In genomic region chr10:26374436-26375311, GRCm38 (mm10) we compare ENCODE assay signal across 8 mouse cellular contexts. TPM values are rescaled to one million over a fixed set of nuclear protein-coding genes. Genes with fewer than 3 reads are reported as not detected.
DNase-seq lines count a peak whose midpoint lies in the region; ATAC-seq and TF ChIP-seq lines count a peak whose summit lies in the region.

No protein-coding gene starts in this region.

- H3K27ac ChIP-seq in MEL (ENCODE audit: control insufficient read depth, low read depth, low read length) = peak overlapping the region; percentile 25
- H3K27ac ChIP-seq in hindbrain, embryonic 12.5 days = peak overlapping the region; percentile 97

- TF ChIP-seq RAD21 in MEL (IDR thresholded peaks at IDR 0.05; ENCODE audit: low read depth, low read length) = no peak

- DNase-seq in MEL (ENCODE audit: low read depth, low spot score) = peak; percentile 43
- peak; percentile 31 to 61 for DNase-seq in cerebellum, adult 18-20 months
- peak; percentile 38 to 55 for DNase-seq in frontal cortex, postnatal 10 days (ENCODE audit: low spot score in 2 of 2)
- DNase-seq in layer of hippocampus, postnatal 36 days = peak; percentile 45 to 55
- DNase-seq in lung, postnatal 36 days = peak; percentile 60
- peak; percentile 61 for DNase-seq in right cerebral cortex, adult 18-20 months
- peak; percentile 51 for DNase-seq in urinary bladder, adult 2 months (ENCODE audit: low spot score)

- no peaks in the 10 kb centered on the region for H3K4me1 ChIP-seq in MEL (ENCODE audit: control insufficient read depth in 1 of 2, insufficient read depth in 2 of 2, low read length in 2 of 2)
- peaks cover 23% of the 10 kb centered on the region for H3K4me1 ChIP-seq in hindbrain, embryonic 12.5 days

- peak; percentile 77 for ATAC-seq in hindbrain, embryonic 12.5 days (ENCODE audit: low FRiP score)

- no peaks in the 10 kb centered on the region for H3K27me3 ChIP-seq in MEL (ENCODE audit: control insufficient read depth in 1 of 2, insufficient read depth in 2 of 2, low read length in 2 of 2)
- no peaks in the 10 kb centered on the region for H3K27me3 ChIP-seq in hindbrain, embryonic 12.5 days

- peak overlapping the region; percentile 80 for H3K9ac ChIP-seq in MEL (ENCODE audit: control insufficient read depth, low read depth, low read length, poor library complexity, severe bottlenecking)
- peak overlapping the region; percentile 94 for H3K9ac ChIP-seq in hindbrain, embryonic 12.5 days

- H3K79me2 ChIP-seq in MEL (ENCODE audit: control insufficient read depth, insufficient read depth, low read length, poor library complexity) = peaks cover 7% of the 10 kb centered on the region; the same call in 1 of the 2 replicates

- no peaks in the 10 kb centered on the region for H3K9me3 ChIP-seq in MEL (replicated peaks; ENCODE audit: insufficient read depth, low read length)
- H3K9me3 ChIP-seq in hindbrain, embryonic 12.5 days (replicated peaks) = no peaks in the 10 kb centered on the region

- TF ChIP-seq POLR2A in MEL (IDR thresholded peaks at IDR 0.05; ENCODE audit: control insufficient read depth in 1 of 2, insufficient read depth in 1 of 2, low read depth in 1 of 2, low read length in 2 of 2, poor library complexity in 1 of 2) = no peak

- no peak for TF ChIP-seq EP300 in MEL (IDR thresholded peaks at IDR 0.05; ENCODE audit: low read depth in 1 of 2, low read length in 2 of 2)

- WGBS in hindbrain, embryonic 12.5 days = under 1% methylated on average over 69 of the region's 101 CpGs

- peak overlapping the region; percentile 35 to 89 for H3K4me3 ChIP-seq in MEL (ENCODE audit: control insufficient read depth in 1 of 2, insufficient read depth in 1 of 2, low read depth in 2 of 2, low read length in 2 of 2)
- peak overlapping the region; percentile 93 for H3K4me3 ChIP-seq in hindbrain, embryonic 12.5 days

- no peak for TF ChIP-seq CTCF in MEL (IDR thresholded peaks at IDR 0.05 in 2 of 3, conservative IDR thresholded peaks at IDR 0.05 in 1 of 3; ENCODE audit: control insufficient read depth in 1 of 3, insufficient read depth in 1 of 3, low read depth in 2 of 3, low read length in 3 of 3, poor library complexity in 1 of 3, severe bottlenecking in 1 of 3)

- H3K4me2 ChIP-seq in hindbrain, embryonic 12.5 days (replicated peaks) = peak overlapping the region; percentile 94

- no peaks in the 10 kb centered on the region for H3K36me3 ChIP-seq in MEL (ENCODE audit: control insufficient read depth in 1 of 2, insufficient read depth in 2 of 2, low read length in 2 of 2)
- no peaks in the 10 kb centered on the region for H3K36me3 ChIP-seq in hindbrain, embryonic 12.5 days

TF ChIP-seq in MEL, 35 proteins besides CTCF, POLR2A, EP300 and RAD21:
- TF ChIP-seq ZNF384 (IDR thresholded peaks at IDR 0.05; ENCODE audit: low read depth, low read length) = peak; percentile 52; the same call in 1 of the 2 replicates
- no peak; the same call in 1 of the 2 replicates for TF ChIP-seq POLR2AphosphoS5 (IDR thresholded peaks at IDR 0.05; ENCODE audit: borderline replicate concordance, low read depth, low read length)

RNA-seq across cellular contexts. Expression of gene L3mbtl3, which starts 1.1 kb away (rescaled TPM):
- total RNA-seq in MEL (2012; rRNA removed) = 1.8 and 2.2 TPM in 2 replicates
- 1 to 10 TPM in 1 of 2 experiments, not detected in 1; 3.5 TPM for polyA plus RNA-seq in MEL (2012; ENCODE audit: insufficient read depth in 1 of 2, insufficient read length in 2 of 2, low read depth in 1 of 2, low replicate concordance in 2 of 2, missing spikeins in 1 of 2)
- 25.0 and 25.9 TPM in 2 replicates for polyA plus RNA-seq in hindbrain, embryonic 12.5 days (2016; fragmentation: Nextera tagmentation; extraction: Ambion mirVana)
- total RNA-seq in layer of hippocampus, postnatal 36 days (2021) = 10 to 100 TPM; 19.4 to 21.7 TPM
- 6.8 and 9.5 TPM in 2 replicates for polyA plus RNA-seq in urinary bladder, adult 2 months (2012; rRNA removed)

Comparison
In these comparisons a context has a peak if more than half of its experiments do, and no peak if none do; other contexts are left out.
1. Peak in every context shown above with its lines: DNase-seq, ATAC-seq, H3K4me3 ChIP-seq and H3K27ac ChIP-seq.